Mouse (Mus musculus): ENCODE results near the gene Gm11549.

Gene Gm11549

DNA sequence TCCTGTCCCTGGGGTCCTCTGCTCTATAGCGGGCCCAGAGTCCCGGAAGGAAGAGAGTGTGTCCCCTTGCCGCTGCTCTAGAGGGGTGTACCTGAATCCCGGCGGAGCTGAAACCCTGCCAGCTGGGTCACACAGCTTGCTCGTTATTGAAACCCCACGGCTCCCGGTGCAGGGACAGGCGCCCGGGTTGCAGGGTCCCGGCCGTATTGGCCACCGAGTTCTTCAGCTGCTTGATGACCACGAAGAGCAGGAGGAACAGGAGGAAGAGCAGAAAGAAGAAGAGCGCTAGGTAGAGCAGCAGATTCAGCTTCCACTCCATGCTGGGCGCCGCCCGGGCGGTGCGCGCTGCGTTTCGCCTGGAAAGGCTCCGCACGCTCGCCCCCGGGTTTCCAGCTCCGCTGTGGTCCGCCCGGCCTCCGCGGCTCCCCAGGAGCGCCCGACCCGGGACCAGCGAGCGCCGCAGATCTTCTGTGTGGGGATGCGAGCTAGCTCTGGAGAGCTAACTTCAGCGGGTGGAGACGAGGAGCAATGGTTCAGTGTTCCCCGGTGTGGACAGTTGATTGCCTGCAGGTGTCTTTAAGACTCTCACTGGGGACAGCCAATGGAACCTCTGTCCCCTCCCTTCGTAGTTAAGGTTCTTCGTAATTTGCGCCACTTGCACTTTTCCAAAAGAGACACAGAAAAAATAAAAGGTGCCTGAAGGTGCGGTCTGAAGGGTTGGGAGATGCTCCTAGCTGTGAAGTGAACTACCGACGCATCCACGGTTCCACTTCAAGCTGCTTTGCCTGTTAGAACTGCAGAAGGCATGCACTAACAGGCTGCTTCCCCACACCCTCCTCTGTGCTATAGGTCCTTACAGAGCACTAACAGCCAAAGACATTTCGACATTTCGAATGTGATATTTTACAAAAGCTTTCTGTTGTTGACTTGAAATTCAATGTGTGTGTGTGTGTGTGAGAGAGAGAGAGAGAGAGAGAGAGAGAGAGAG lies at the start of gene Gm11549:
Gm11549 (minus strand) TSS at position 741 of the 988 bp plus-strand sequence.
- DNase-seq (ENCODE audit: low read depth, low spot score), result no peak

GRCm38 (mm10) chr3:36569836-36570235 lies 48.2 kb upstream of the Gm11549 start:
- DNase-seq (ENCODE audit: low read depth, low spot score), result peak; percentile 54

GRCm38 (mm10) chr3:36563666-36564065 lies 42.1 kb upstream of the Gm11549 start:
- DNase-seq (ENCODE audit: low read depth, low spot score), result no peak

- peak; percentile 60 for DNase-seq (ENCODE audit: low read depth, low spot score)
These were observed 38.0 kb upstream of the Gm11549 start for GRCm38 (mm10) chr3:36559606-36560005.

DNA sequence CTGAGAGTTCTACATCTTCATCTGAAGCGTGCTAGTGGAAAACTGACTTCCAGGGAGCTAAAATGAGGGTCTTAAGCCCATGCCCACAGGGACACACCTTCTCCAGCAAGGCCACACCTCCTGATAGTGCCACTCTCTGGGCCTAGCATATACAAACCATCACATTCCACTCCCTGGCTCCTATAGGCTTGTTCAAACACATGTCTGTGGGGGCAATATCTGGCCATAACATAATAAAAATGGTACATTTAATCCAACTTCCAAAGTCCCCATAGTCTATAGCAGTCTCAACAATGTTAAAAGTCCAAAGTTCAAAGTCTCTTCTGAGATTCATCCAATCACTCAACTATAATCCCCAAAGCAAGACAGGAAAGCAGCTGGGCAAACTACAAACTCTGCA lies 36.0 kb upstream of the Gm11549 start:
- DNase-seq (ENCODE audit: low read depth, low spot score), result no peak

- DNase-seq (ENCODE audit: low read depth, low spot score), result peak; percentile 67
These were observed 30.9 kb upstream of the Gm11549 start, which contains the start of gene Exosc9 for GRCm38 (mm10) chr3:36552406-36553047. Exosc9 (plus strand) TSS chr3:36552606.

- DNase-seq (ENCODE audit: low read depth, low spot score), result no peak
These were observed 30.3 kb upstream of the Gm11549 start for GRCm38 (mm10) chr3:36551851-36552384.

- no peak for DNase-seq (ENCODE audit: low read depth, low spot score)
These were observed 29.7 kb upstream of the Gm11549 start for GRCm38 (mm10) chr3:36551343-36551742.

DNA sequence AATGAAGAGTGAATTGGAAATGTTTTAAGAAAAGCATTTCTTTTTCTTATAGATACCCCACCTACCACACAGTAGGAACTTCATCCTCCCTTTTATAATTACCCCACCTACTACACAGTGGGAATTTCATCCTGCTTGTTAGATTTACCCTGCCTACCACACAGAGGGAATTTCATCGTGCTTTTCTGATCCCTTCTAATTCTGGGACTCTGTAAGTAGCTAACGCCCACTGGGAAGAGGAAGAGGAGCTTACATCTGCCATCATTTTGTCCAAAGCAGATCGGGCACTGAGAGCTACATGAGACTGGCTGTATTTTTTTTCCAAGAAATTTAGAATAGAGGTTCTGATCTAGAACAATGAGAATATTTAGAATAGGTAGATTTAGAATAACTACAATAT lies 23.3 kb upstream of the Gm11549 start:
- no peak for DNase-seq (ENCODE audit: low read depth, low spot score)

- DNase-seq (ENCODE audit: low read depth, low spot score), result no peak
These were observed 19.8 kb upstream of the Gm11549 start for GRCm38 (mm10) chr3:36541399-36541798.

DNA sequence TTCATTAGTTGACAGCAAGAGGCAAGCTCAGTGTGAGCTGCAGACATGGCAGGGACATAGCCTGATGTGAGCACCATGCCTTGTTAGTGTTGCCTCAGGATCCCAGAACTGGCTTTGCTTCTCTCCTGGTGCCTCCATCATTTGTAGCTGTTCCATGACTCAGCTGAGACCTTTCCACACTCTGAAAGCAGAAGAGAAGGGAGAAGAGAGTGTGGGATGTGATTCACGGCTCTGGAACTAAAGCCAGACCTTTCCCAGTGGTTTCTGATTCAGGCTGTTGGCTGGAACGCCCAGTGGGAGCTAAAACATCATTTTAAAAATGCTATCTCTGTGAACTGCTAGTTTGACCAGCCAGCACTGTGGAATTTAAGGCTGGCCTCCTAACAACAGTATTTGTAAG lies 19.1 kb upstream of the Gm11549 start:
- no peak for DNase-seq (ENCODE audit: low read depth, low spot score)

- no peak for DNase-seq (ENCODE audit: low read depth, low spot score)
These were observed 16.3 kb upstream of the Gm11549 start for GRCm38 (mm10) chr3:36537701-36538470.

DNA sequence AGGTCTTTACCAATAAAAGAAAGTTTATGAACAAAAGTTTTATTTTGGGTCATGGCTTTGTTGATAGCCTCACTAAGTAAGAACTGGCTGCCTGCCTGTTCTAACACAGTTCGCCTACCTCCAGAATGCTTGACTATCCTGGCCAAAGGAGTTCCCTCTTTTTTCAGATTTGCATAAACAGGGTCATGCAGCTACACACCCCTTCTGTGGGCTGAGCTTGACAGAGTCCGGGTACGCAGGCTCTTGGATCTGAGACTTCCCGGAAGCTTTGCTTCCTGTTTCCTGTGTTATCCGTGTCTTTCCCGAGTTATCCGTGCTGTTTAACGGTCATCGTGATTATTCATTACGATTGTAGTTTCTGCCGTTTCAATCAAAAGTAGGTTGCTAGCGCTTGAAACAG lies 14.4 kb upstream of the Gm11549 start:
- no peak for DNase-seq (ENCODE audit: low read depth, low spot score)

DNA sequence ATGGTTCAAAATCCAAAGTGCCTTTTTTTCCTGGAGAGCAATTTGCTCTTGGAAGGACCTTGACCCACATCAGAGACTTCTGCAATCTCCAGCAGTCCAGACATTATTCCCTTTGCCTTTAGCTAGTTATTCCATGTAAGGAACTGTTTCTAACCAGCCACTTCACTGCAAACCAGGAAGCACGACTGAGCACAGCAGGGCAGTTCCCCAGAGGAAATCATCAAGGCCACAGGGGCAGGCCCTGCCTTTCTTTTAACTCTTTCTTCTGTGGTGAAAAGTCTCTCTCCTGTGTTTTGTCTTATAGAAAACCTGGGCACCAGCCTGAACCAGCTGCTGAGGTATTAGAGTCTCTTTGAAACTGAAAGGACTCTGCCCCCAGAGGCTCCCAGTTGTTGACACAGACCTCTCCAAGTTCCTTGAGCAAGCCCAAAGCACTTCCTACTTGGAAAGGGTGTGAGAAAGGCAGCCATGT lies 11.6 kb upstream of the Gm11549 start:
- DNase-seq (ENCODE audit: low read depth, low spot score), result no peak

DNA sequence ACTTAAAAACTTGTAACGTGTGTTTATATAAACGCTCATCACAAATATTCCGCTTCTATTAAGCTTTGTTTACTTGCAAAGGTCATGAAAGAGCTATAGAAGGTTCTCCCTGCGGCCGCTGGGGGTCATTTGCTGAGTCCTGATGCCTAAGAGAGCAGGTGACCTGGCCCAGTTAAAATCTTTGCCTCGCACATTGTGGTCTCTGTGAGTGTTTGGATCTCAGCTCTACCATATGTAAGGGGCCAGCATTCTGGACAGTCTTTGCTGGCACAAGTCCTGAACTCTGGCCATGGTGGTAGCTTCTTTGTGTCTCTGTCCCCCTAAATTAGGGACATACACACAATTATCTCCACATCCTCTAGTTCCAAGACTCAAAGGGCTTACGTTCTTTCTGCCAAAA lies 11.1 kb upstream of the Gm11549 start:
- DNase-seq (ENCODE audit: low read depth, low spot score), result no peak

GRCm38 (mm10) chr3:36531979-36532542 lies 10.4 kb upstream of the Gm11549 start:
- no peak for DNase-seq (ENCODE audit: low read depth, low spot score)

DNA sequence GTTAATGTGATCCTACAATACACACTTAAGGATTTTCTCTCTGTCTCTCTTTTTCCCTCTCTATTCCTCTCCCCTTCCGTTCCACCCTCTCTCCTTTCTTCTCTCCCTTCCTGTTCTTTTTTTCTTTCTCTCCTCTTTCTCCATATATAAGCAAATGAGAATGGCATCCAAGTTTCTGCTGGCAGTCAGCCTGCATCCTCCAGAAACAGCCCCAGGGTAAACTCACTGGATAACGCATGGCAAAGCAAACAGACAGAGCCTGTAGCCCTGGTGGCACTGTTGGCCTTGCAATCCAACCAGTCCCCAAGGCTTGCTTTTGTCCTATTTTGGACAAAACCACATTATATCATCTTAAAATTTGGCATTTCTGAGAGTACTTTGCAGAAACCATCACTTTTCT lies 9.6 kb upstream of the Gm11549 start:
- no peak for DNase-seq (ENCODE audit: low read depth, low spot score)

DNA sequence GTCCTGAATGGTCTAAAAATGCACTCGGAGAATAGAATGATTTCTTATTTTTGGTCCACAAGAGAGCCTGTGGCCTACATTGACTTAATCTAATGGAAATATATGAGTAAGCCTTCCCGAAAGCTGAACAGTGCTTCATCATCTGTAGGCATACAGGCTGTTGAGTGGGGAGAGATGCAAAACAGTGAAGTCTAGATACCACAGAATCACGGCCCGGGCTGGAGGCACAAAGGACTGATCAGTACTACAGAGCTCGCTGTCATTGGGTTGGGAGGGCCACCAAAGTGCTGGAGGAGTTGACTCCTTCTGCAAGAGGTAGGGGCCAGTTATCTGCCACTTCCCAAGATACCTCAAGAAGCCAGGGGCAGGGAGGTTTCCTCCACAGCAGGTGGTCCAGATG lies 9.2 kb upstream of the Gm11549 start:
- DNase-seq (ENCODE audit: low read depth, low spot score), result no peak

- DNase-seq (ENCODE audit: low read depth, low spot score), result no peak
These were observed 8.7 kb upstream of the Gm11549 start for GRCm38 (mm10) chr3:36530345-36530744.

GRCm38 (mm10) chr3:36524466-36524865 lies 2.9 kb upstream of the Gm11549 start:
- no peak for DNase-seq (ENCODE audit: low read depth, low spot score)

- DNase-seq (ENCODE audit: low read depth, low spot score), result no peak
These were observed 524 bp upstream of the Gm11549 start for GRCm38 (mm10) chr3:36522137-36522536.
